Mouse (Mus musculus) intestine, embryonic 14.5 days (tissue): ENCODE results near the gene Themis2. TPM values are rescaled to one million over a fixed set of nuclear protein-coding genes. Genes with fewer than 3 reads are reported as not detected.
A peak's percentile ranks its signal among the peaks of the same experiment; 100 is the strongest.

Experiments used
- ATAC-seq: fragments of 200-750 bp; cut with Nextera tagmentation; replicated peaks from 2 replicates; pipeline ENCODE4 v1.8.0; 2017; ENCODE audit warnings: low read depth, moderate number of reproducible peaks, moderate TSS enrichment, moderate library complexity; ENCODE audit not compliant: low FRiP score, low TSS enrichment
- DNase-seq: peaks from one replicate; pipeline ENCODE4 v3.0.0-alpha.2; 2018; ENCODE audit warnings: low spot score
- H3K27ac ChIP-seq: fragments of 300-500 bp; sonication (generic); 2 replicates; pipeline ENCODE4 v1.5.1; 2014; ENCODE audit warnings: low read depth, mild to moderate bottlenecking, control low read depth
- H3K27me3 ChIP-seq: fragments of 300-500 bp; sonication (generic); replicated peaks from 2 replicates; pipeline ENCODE4 v1.6.1; 2014; ENCODE audit warnings: low read length, control low read depth; ENCODE audit not compliant: control insufficient read depth, insufficient read depth
- H3K36me3 ChIP-seq: fragments of 300-500 bp; sonication (generic); 2 replicates; pipeline ENCODE4 v1.6.1; 2014; ENCODE audit warnings: low read length, control low read depth; ENCODE audit not compliant: control insufficient read depth, insufficient read depth
- H3K4me1 ChIP-seq: fragments of 300-500 bp; sonication (generic); replicated peaks from 2 replicates; pipeline ENCODE4 v1.6.1; 2014; ENCODE audit warnings: low read length, control low read depth, mixed read lengths; ENCODE audit not compliant: control insufficient read depth, insufficient read depth
- H3K4me2 ChIP-seq: fragments of 300-500 bp; sonication (generic); 2 replicates; pipeline ENCODE4 v1.6.1; 2014; ENCODE audit warnings: low read length
- H3K4me3 ChIP-seq: fragments of 300-500 bp; sonication (generic); 2 replicates; pipeline ENCODE4 v1.5.1; 2014; ENCODE audit warnings: low read depth, low read length, control low read depth, mixed read lengths
- H3K9ac ChIP-seq: fragments of 300-500 bp; sonication (generic); 2 replicates; pipeline ENCODE4 v1.6.1; 2014; ENCODE audit warnings: mild to moderate bottlenecking, low read length
- H3K9me3 ChIP-seq: fragments of 300-500 bp; sonication (generic); 2 replicates; pipeline ENCODE4 v1.6.1; 2016; ENCODE audit warnings: low read length, control low read depth; ENCODE audit not compliant: control insufficient read depth
- WGBS: fragments of 180-500 bp; shearing (Covaris S2); extraction: QIAGEN DNeasy Blood & Tissue Kit; methylation state at CpG from one replicate; pipeline ENCODE4 v1.1.7; 2014; 5-methylcytosine and 5-hydroxymethylcytosine counted together
- polyA plus RNA-seq: library from polyadenylated mRNA; unstranded; fragments of >200 nt; fragmentation: Nextera tagmentation; extraction: Ambion mirVana; gene quantifications from 2 replicates; pipeline ENCODE4 v1.2.1, GENCODE M21; 2014

Gene Themis2
- polyA plus RNA-seq = 2.0 TPM in 2 replicates

GRCm38 (mm10) chr4:132796196-132796886 is at the start of gene Themis2:
Gene Themis2 (minus strand): TSS chr4:132796387.
- 2% methylated on average over 21 of the region's 21 CpGs for WGBS
- ATAC-seq (0 out of 2 replicates have a peak, but pooled peaks have one; percentile 32), DNase-seq (peak; percentile 83)
- Histone ChIP-seq H3K4me3 (peak within 1 kb of the TSS; percentile 35), H3K9me3 (no peaks in the 10 kb centered on the region), H3K27me3 (peaks cover 18% of the 10 kb centered on the region; the same call in 1 of the 2 replicates), H3K9ac (peak within 1 kb of the TSS; percentile 32), H3K4me2 (peak within 1 kb of the TSS; percentile 65), H3K4me1 (0 out of 2 replicates have a peak, but pooled peaks cover 4% of the 10 kb centered on the region), H3K36me3 (no peaks in the 10 kb centered on the region), H3K27ac (no peak within 1 kb of the TSS)

- DNase-seq (no peak), ATAC-seq (no peak)
- H3K4me1 ChIP-seq = peaks cover 8% of the 10 kb centered on the region
- H3K27ac ChIP-seq = peak overlapping the region; percentile 34; the same call in 1 of the 2 replicates
- no peaks in the 10 kb centered on the region for H3K9me3 ChIP-seq
- H3K9ac ChIP-seq = peak overlapping the region; percentile 51
- peak overlapping the region; percentile 72 for H3K4me3 ChIP-seq
- WGBS = 87% methylated on average over 1 of the region's 1 CpGs
- H3K27me3 ChIP-seq = no peaks in the 10 kb centered on the region
- peak overlapping the region; percentile 64 for H3K4me2 ChIP-seq
- peaks cover 22% of the 10 kb centered on the region for H3K36me3 ChIP-seq
Observed at GRCm38 (mm10) chr4:132843705-132844071, 47.5 kb upstream of the Themis2 start.

GRCm38 (mm10) chr4:132842970-132843704 is 47.0 kb upstream of the Themis2 start, which contains the start of gene Ppp1r8:
Gene Ppp1r8 (minus strand): TSS chr4:132843169.
- Histone ChIP-seq H3K9ac (peak within 1 kb of the TSS; percentile 88), H3K27me3 (no peaks in the 10 kb centered on the region), H3K36me3 (peaks cover 27% of the 10 kb centered on the region), H3K9me3 (no peaks in the 10 kb centered on the region), H3K4me1 (peaks cover 8% of the 10 kb centered on the region), H3K27ac (peak within 1 kb of the TSS; percentile 58), H3K4me2 (peak within 1 kb of the TSS; percentile 70), H3K4me3 (peak within 1 kb of the TSS; percentile 72)
- peak; percentile 89 for DNase-seq
- ATAC-seq = peak; percentile 98
- WGBS = 1% methylated on average over 40 of the region's 40 CpGs

GRCm38 (mm10) chr4:132842281-132842906 is 46.2 kb upstream of the Themis2 start:
- ATAC-seq = peak; percentile 32
- Histone ChIP-seq H3K9me3 (no peaks in the 10 kb centered on the region), H3K9ac (peak overlapping the region; percentile 88), H3K27me3 (no peaks in the 10 kb centered on the region), H3K36me3 (peaks cover 35% of the 10 kb centered on the region), H3K27ac (peak overlapping the region; percentile 58), H3K4me2 (peak overlapping the region; percentile 70), H3K4me1 (peaks cover 8% of the 10 kb centered on the region), H3K4me3 (peak overlapping the region; percentile 72)
- DNase-seq = peak; percentile 79
- WGBS = 1% methylated on average over 30 of the region's 30 CpGs

GRCm38 (mm10) chr4:132841493-132841892 is 45.3 kb upstream of the Themis2 start:
- H3K4me2 ChIP-seq = peak overlapping the region; percentile 70
- 82% methylated on average over 3 of the region's 3 CpGs for WGBS

GRCm38 (mm10) chr4:132823614-132824366 is 27.6 kb upstream of the Themis2 start:
- ATAC-seq (0 out of 2 replicates have a peak, but pooled peaks have one; percentile 32), DNase-seq (peak; percentile 83)
- Histone ChIP-seq H3K4me2 (no peak overlapping the region), H3K4me1 (no peaks in the 10 kb centered on the region), H3K4me3 (no peak overlapping the region), H3K27ac (no peak overlapping the region), H3K27me3 (no peaks in the 10 kb centered on the region), H3K9ac (no peak overlapping the region), H3K9me3 (peaks cover 9% of the 10 kb centered on the region; the same call in 1 of the 2 replicates), H3K36me3 (peaks cover 40% of the 10 kb centered on the region)
- 76% methylated on average over 8 of the region's 8 CpGs for WGBS

More at GRCm38 (mm10) chr4:132841493-132841892, 45.3 kb upstream of the Themis2 start:
- Histone ChIP-seq H3K9me3 (no peaks in the 10 kb centered on the region), H3K27ac (no peak overlapping the region), H3K4me3 (peak overlapping the region; percentile 72), H3K27me3 (no peaks in the 10 kb centered on the region), H3K36me3 (peaks cover 44% of the 10 kb centered on the region), H3K9ac (no peak overlapping the region; the same call in 1 of the 2 replicates), H3K4me1 (peaks cover 8% of the 10 kb centered on the region)
- ATAC-seq = no peak
- DNase-seq = no peak

GRCm38 (mm10) chr4:132818442-132818841 is 22.3 kb upstream of the Themis2 start:
- no peaks in the 10 kb centered on the region for H3K27me3 ChIP-seq
- H3K36me3 ChIP-seq = no peaks in the 10 kb centered on the region
- no peak for ATAC-seq
- no peak overlapping the region for H3K27ac ChIP-seq
- H3K4me3 ChIP-seq = no peak overlapping the region
- 48% methylated on average over 2 of the region's 2 CpGs for WGBS
- no peak overlapping the region for H3K4me2 ChIP-seq
- H3K9me3 ChIP-seq = peaks cover 6% of the 10 kb centered on the region; the same call in 1 of the 2 replicates
- no peak for DNase-seq
- no peak overlapping the region for H3K9ac ChIP-seq
- no peaks in the 10 kb centered on the region for H3K4me1 ChIP-seq

- Histone ChIP-seq H3K4me1 (no peaks in the 10 kb centered on the region), H3K4me2 (no peak overlapping the region), H3K9me3 (peaks cover 6% of the 10 kb centered on the region; the same call in 1 of the 2 replicates), H3K9ac (no peak overlapping the region), H3K36me3 (no peaks in the 10 kb centered on the region), H3K27me3 (no peaks in the 10 kb centered on the region), H3K4me3 (no peak overlapping the region), H3K27ac (no peak overlapping the region)
- DNase-seq (no peak), ATAC-seq (no peak)
- WGBS = 73% methylated on average over 2 of the region's 2 CpGs
Observed at GRCm38 (mm10) chr4:132816855-132817254, 20.7 kb upstream of the Themis2 start.
